Mouse (Mus musculus): Measurements from ENCODE around the gene 1700016H13Rik.

- TF ChIP-seq CTCF (conservative IDR thresholded peaks at IDR 0.05; ENCODE audit: low read length) (no peak), POU5F1 (IDR thresholded peaks at IDR 0.05; ENCODE audit: borderline replicate concordance, low read length) (no peak), NANOG (IDR thresholded peaks at IDR 0.05; ENCODE audit: borderline replicate concordance, low read length) (no peak)
Observed at GRCm38 (mm10) chr5:103603115-103603893, 52.5 kb downstream of the 1700016H13Rik start.
